Mouse (Mus musculus): ENCODE data around the gene Gm49321.

Gene Gm49321

GRCm38 (mm10) chr12:74009448-74009911 lies 72.0 kb downstream of the Gm49321 start:
- no peak for DNase-seq (ENCODE audit: low spot score in 2 of 2)

GRCm38 (mm10) chr12:74013739-74014138 lies 76.3 kb downstream of the Gm49321 start:
- peak; percentile 72 to 80 for DNase-seq (ENCODE audit: low spot score in 2 of 2)

GRCm38 (mm10) chr12:74014739-74015270 lies 77.4 kb downstream of the Gm49321 start:
- DNase-seq (ENCODE audit: low spot score in 2 of 2): peak; percentile 5 to 18

GRCm38 (mm10) chr12:74015491-74015890 lies 78.0 kb downstream of the Gm49321 start:
- DNase-seq (ENCODE audit: low spot score in 2 of 2): no peak
